Mouse (Mus musculus): ENCODE data around the gene Cel. TPM values are rescaled to one million over a fixed set of nuclear protein-coding genes. Genes with fewer than 3 reads are reported as not detected.

Gene Cel
- polyA plus RNA-seq, 1 experiment from 2014 or later, result 0.25 TPM

GRCm38 (mm10) chr2:28582647-28583353, 19.6 kb upstream of the Cel start:
- H3K36me3 ChIP-seq, result peaks cover 9% of the 10 kb centered on the region
- no peaks in the 10 kb centered on the region for H3K9me3 ChIP-seq (replicated peaks)
- H3K4me2 ChIP-seq, result peak overlapping the region; percentile 75
- H3K9ac ChIP-seq, result peak overlapping the region; percentile 66
- peak overlapping the region; percentile 73 for H3K4me3 ChIP-seq
- peak overlapping the region; percentile 86 for H3K27ac ChIP-seq
- H3K27me3 ChIP-seq, result no peaks in the 10 kb centered on the region
- H3K4me1 ChIP-seq (replicated peaks), result peaks cover 11% of the 10 kb centered on the region
- WGBS, result 0% methylated on average over 56 of the region's 56 CpGs
- peak; percentile 88 for ATAC-seq (replicated peaks; ENCODE audit: insufficient number of reproducible peaks, insufficient read depth, low FRiP score, low read depth)

- Histone ChIP-seq H3K4me2 (no peak overlapping the region), H3K36me3 (peaks cover 47% of the 10 kb centered on the region), H3K27me3 (no peaks in the 10 kb centered on the region), H3K9me3 (replicated peaks) (no peaks in the 10 kb centered on the region), H3K9ac (no peak overlapping the region), H3K4me1 (replicated peaks) (peaks cover 6% of the 10 kb centered on the region; the same call in 1 of the 2 replicates), H3K27ac (no peak overlapping the region), H3K4me3 (no peak overlapping the region)
- 76% methylated on average over 5 of the region's 5 CpGs for WGBS
- no peak for ATAC-seq (replicated peaks; ENCODE audit: insufficient number of reproducible peaks, insufficient read depth, low FRiP score, low read depth)
These were observed 14.8 kb upstream of the Cel start for GRCm38 (mm10) chr2:28578003-28578402.

- H3K9me3 ChIP-seq (replicated peaks), result no peaks in the 10 kb centered on the region
- H3K4me1 ChIP-seq (replicated peaks), result peaks cover 3% of the 10 kb centered on the region; the same call in 1 of the 2 replicates
- H3K36me3 ChIP-seq, result peaks cover 58% of the 10 kb centered on the region
- no peak overlapping the region for H3K4me2 ChIP-seq
- H3K27ac ChIP-seq, result no peak overlapping the region
- no peak overlapping the region for H3K9ac ChIP-seq
- no peak for ATAC-seq (replicated peaks; ENCODE audit: insufficient number of reproducible peaks, insufficient read depth, low FRiP score, low read depth)
- H3K27me3 ChIP-seq, result no peaks in the 10 kb centered on the region
- H3K4me3 ChIP-seq, result no peak overlapping the region
- WGBS, result 80% methylated on average over 3 of the region's 3 CpGs
These were observed 13.6 kb upstream of the Cel start for GRCm38 (mm10) chr2:28576815-28577214.

- Histone ChIP-seq H3K27ac (no peak overlapping the region), H3K9me3 (replicated peaks) (no peaks in the 10 kb centered on the region), H3K4me2 (no peak overlapping the region), H3K36me3 (peaks cover 72% of the 10 kb centered on the region), H3K27me3 (no peaks in the 10 kb centered on the region), H3K9ac (no peak overlapping the region), H3K4me1 (replicated peaks) (no peaks in the 10 kb centered on the region), H3K4me3 (no peak overlapping the region)
- no peak for ATAC-seq (replicated peaks; ENCODE audit: insufficient number of reproducible peaks, insufficient read depth, low FRiP score, low read depth)
- 69% methylated on average over 4 of the region's 4 CpGs for WGBS
These were observed 12.1 kb upstream of the Cel start for GRCm38 (mm10) chr2:28575341-28575740.

- Histone ChIP-seq H3K27ac (no peak overlapping the region), H3K4me3 (no peak overlapping the region), H3K9me3 (replicated peaks) (no peaks in the 10 kb centered on the region), H3K4me1 (replicated peaks) (no peaks in the 10 kb centered on the region), H3K9ac (no peak overlapping the region), H3K4me2 (no peak overlapping the region), H3K36me3 (peaks cover 84% of the 10 kb centered on the region), H3K27me3 (no peaks in the 10 kb centered on the region)
- 72% methylated on average over 3 of the region's 3 CpGs for WGBS
- ATAC-seq (replicated peaks; ENCODE audit: insufficient number of reproducible peaks, insufficient read depth, low FRiP score, low read depth), result no peak
These were observed 6.7 kb upstream of the Cel start for GRCm38 (mm10) chr2:28569903-28570302.

- WGBS, result 66% methylated on average over 5 of the region's 5 CpGs
- Histone ChIP-seq H3K9me3 (replicated peaks) (no peaks in the 10 kb centered on the region), H3K36me3 (peaks cover 55% of the 10 kb centered on the region), H3K27me3 (no peaks in the 10 kb centered on the region), H3K27ac (no peak overlapping the region; the same call in 1 of the 2 replicates), H3K4me3 (no peak overlapping the region), H3K9ac (no peak overlapping the region), H3K4me1 (replicated peaks) (no peaks in the 10 kb centered on the region), H3K4me2 (no peak overlapping the region)
- ATAC-seq (replicated peaks; ENCODE audit: insufficient number of reproducible peaks, insufficient read depth, low FRiP score, low read depth), result no peak
These were observed 3.3 kb upstream of the Cel start for GRCm38 (mm10) chr2:28566545-28566944.

GRCm38 (mm10) chr2:28564380-28564779, 1.2 kb upstream of the Cel start:
- ATAC-seq (replicated peaks; ENCODE audit: insufficient number of reproducible peaks, insufficient read depth, low FRiP score, low read depth), result no peak
- 86% methylated on average over 4 of the region's 4 CpGs for WGBS

GRCm38 (mm10) chr2:28563830-28564229, 627 bp upstream of the Cel start:
- Histone ChIP-seq H3K4me2 (no peak overlapping the region), H3K4me1 (replicated peaks) (no peaks in the 10 kb centered on the region), H3K27me3 (no peaks in the 10 kb centered on the region), H3K4me3 (no peak overlapping the region), H3K9me3 (replicated peaks) (no peaks in the 10 kb centered on the region), H3K36me3 (peaks cover 34% of the 10 kb centered on the region), H3K9ac (no peak overlapping the region), H3K27ac (no peak overlapping the region)
- ATAC-seq (replicated peaks; ENCODE audit: insufficient number of reproducible peaks, insufficient read depth, low FRiP score, low read depth), result no peak

More at GRCm38 (mm10) chr2:28564380-28564779, 1.2 kb upstream of the Cel start:
- Histone ChIP-seq H3K9me3 (replicated peaks) (no peaks in the 10 kb centered on the region), H3K27me3 (no peaks in the 10 kb centered on the region), H3K4me1 (replicated peaks) (no peaks in the 10 kb centered on the region), H3K4me2 (no peak overlapping the region), H3K36me3 (peaks cover 36% of the 10 kb centered on the region), H3K9ac (no peak overlapping the region), H3K4me3 (no peak overlapping the region), H3K27ac (no peak overlapping the region)

GRCm38 (mm10) chr2:28557452-28557851, 5.8 kb downstream of the Cel start:
- no peak overlapping the region for H3K27ac ChIP-seq
- ATAC-seq (replicated peaks; ENCODE audit: insufficient number of reproducible peaks, insufficient read depth, low FRiP score, low read depth), result no peak
- no peak overlapping the region for H3K9ac ChIP-seq
- 76% methylated on average over 5 of the region's 5 CpGs for whole genome bisulfite sequencing
- H3K4me3 ChIP-seq, result no peak overlapping the region
- H3K27me3 ChIP-seq, result no peaks in the 10 kb centered on the region
- no peaks in the 10 kb centered on the region for H3K9me3 ChIP-seq (replicated peaks)
- H3K4me2 ChIP-seq, result no peak overlapping the region
- H3K4me1 ChIP-seq (replicated peaks), result no peaks in the 10 kb centered on the region
- H3K36me3 ChIP-seq, result peaks cover 9% of the 10 kb centered on the region

GRCm38 (mm10) chr2:28552301-28552700, 10.9 kb downstream of the Cel start:
- H3K9me3 ChIP-seq (replicated peaks), result no peaks in the 10 kb centered on the region
- H3K36me3 ChIP-seq, result peaks cover 46% of the 10 kb centered on the region
- H3K4me2 ChIP-seq, result no peak overlapping the region
- ATAC-seq (replicated peaks; ENCODE audit: insufficient number of reproducible peaks, insufficient read depth, low FRiP score, low read depth), result no peak
- no peak overlapping the region for H3K4me3 ChIP-seq
- H3K4me1 ChIP-seq (replicated peaks), result no peaks in the 10 kb centered on the region
- H3K27ac ChIP-seq, result no peak overlapping the region
- WGBS, result 86% methylated on average over 5 of the region's 5 CpGs
- no peak overlapping the region for H3K9ac ChIP-seq
- H3K27me3 ChIP-seq, result no peaks in the 10 kb centered on the region

- no peak overlapping the region for H3K4me3 ChIP-seq
- H3K36me3 ChIP-seq, result peaks cover 56% of the 10 kb centered on the region
- H3K4me1 ChIP-seq (replicated peaks), result 0 out of 2 replicates have a peak, but pooled peaks cover 3% of the 10 kb centered on the region
- no peaks in the 10 kb centered on the region for H3K9me3 ChIP-seq (replicated peaks)
- H3K27me3 ChIP-seq, result no peaks in the 10 kb centered on the region
- H3K27ac ChIP-seq, result no peak overlapping the region
- H3K4me2 ChIP-seq, result no peak overlapping the region
- no peak overlapping the region for H3K9ac ChIP-seq
- 85% methylated on average over 13 of the region's 13 CpGs for WGBS
- no peak for ATAC-seq (replicated peaks; ENCODE audit: insufficient number of reproducible peaks, insufficient read depth, low FRiP score, low read depth)
These were observed 14.0 kb downstream of the Cel start for GRCm38 (mm10) chr2:28549157-28549556.
